Mouse (Mus musculus) bone marrow macrophage, adult 2 months (primary cell): Measurements from ENCODE around the gene 2410015M20Rik.

Experiments
- CTCF ChIP-seq: IDR thresholded peaks from 2 replicates; pipeline ENCODE4 v1.5.1; 2012; ENCODE audit warnings: low read depth, mild to moderate bottlenecking, low read length, moderate library complexity
- POLR2A ChIP-seq: IDR thresholded peaks from 2 replicates; pipeline ENCODE4 v1.6.1; 2012; ENCODE audit warnings: mild to moderate bottlenecking, low read depth, low read length, borderline replicate concordance

- TF ChIP-seq POLR2A (no peak), CTCF (peak; percentile 66)
Measured at GRCm38 (mm10) chr17:56613236-56613844, 3.8 kb upstream of the 2410015M20Rik start, which contains the start of gene Rpl36.
